Mouse (Mus musculus) embryo, embryonic 10.5 days (tissue): ENCODE results near the gene Ncaph2.

Experiments
- DNase-seq: peaks from one replicate; pipeline ENCODE4 v3.0.0-alpha.2; 2015; ENCODE audit warnings: low spot score

The Ncaph2 gene

DNA sequence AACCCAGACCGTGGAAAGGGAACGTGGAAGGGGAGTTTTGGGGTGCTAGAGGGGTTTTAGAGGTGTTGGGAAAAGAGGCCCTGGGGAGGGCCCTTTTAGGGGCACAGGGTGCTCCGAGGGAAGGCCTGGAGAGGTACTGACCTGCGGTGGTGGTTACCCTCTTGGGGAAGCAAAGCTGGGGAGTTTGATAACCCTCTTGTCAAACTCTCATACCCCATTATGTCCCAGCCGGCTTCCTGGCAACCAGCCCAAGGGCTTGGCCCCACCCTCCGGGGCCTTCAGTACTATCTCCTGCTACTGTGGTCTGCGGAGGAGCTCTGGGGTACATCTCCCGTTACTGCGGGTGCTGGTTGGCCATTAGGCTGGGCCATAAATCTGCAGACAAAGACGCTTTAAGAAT lies 23.9 kb downstream of the Ncaph2 start:
- peak; percentile 15 for DNase-seq

GRCm38 (mm10) chr15:89384617-89385016 lies 29.1 kb downstream of the Ncaph2 start, which contains the start of gene Klhdc7b:
Klhdc7b (plus strand) TSS chr15:89384917.
- DNase-seq, result no peak

- DNase-seq, result no peak
Measured at GRCm38 (mm10) chr15:89387127-89387526, 31.6 kb downstream of the Ncaph2 start.

GRCm38 (mm10) chr15:89390081-89390480 lies 34.6 kb downstream of the Ncaph2 start:
- no peak for DNase-seq

DNA sequence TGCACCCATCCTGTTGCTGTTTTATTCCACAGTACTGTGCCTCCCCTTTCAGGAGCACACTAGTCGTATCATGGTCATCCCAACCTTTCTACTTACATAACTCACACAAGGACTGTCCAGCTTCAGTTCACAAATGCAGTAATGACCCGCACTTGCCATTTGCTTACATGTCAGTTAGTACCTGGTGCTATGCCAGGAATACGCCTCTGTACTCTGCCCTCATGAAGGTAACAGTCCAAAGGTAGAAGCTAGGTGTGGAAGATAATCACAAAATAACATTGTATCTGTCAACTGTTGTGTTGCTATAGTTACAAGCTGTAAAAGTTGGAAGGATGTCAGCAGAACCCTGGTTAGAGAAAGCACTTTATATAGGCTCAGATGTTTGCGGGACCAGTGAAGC lies 41.4 kb downstream of the Ncaph2 start:
- no peak for DNase-seq

GRCm38 (mm10) chr15:89398146-89398545 lies 42.6 kb downstream of the Ncaph2 start:
- no peak for DNase-seq

- DNase-seq, result no peak
Measured at GRCm38 (mm10) chr15:89399716-89400115, 44.2 kb downstream of the Ncaph2 start.

- DNase-seq, result no peak
Measured at GRCm38 (mm10) chr15:89402471-89402870, 47.0 kb downstream of the Ncaph2 start.

GRCm38 (mm10) chr15:89404831-89405623 lies 49.5 kb downstream of the Ncaph2 start:
- no peak for DNase-seq

GRCm38 (mm10) chr15:89406691-89407090 lies 51.2 kb downstream of the Ncaph2 start:
- no peak for DNase-seq

DNA sequence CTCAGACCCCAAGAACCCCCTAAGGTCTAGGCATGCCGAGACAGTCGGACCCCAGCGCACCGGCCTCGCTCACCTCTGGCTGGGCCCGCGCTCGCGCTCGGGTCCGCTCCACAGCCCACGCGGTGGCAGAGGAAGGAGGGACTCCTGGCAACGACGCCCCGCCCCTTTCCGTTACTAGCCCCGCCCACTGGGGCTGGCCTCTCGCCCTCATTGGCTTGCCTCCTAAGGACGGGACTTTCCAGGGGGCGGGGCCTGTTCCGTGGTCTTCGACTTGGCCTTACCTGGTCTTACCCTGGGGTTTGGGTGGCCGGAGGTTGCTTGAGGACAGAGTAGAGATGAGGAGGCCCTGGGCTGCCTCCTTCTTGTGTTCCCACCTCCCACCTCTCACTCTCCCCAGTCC lies 54.6 kb downstream of the Ncaph2 start, which contains the start of gene Syce3:
Syce3 (minus strand) TSS at position 386 of the 400 bp plus-strand sequence.
- DNase-seq, result no peak

DNA sequence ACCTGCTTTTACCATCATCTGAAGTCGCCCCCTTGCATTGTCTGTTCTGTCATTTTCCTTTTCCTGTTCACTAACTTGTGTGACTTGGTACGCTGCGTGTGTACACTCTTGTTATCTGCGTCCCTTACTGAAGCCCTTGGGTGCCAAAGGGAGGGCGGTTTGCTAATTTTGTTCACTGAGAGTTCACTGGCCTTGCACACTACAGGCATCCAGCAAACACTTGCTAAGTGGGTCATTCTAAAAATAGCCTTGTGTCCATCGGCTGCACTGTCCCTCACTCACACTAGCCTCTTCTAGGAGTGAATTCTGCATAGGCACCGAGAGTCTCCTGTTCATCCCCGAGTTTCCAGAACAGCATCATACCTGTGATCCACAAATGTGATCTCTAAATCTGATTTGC lies 59.8 kb downstream of the Ncaph2 start:
- no peak for DNase-seq

DNA sequence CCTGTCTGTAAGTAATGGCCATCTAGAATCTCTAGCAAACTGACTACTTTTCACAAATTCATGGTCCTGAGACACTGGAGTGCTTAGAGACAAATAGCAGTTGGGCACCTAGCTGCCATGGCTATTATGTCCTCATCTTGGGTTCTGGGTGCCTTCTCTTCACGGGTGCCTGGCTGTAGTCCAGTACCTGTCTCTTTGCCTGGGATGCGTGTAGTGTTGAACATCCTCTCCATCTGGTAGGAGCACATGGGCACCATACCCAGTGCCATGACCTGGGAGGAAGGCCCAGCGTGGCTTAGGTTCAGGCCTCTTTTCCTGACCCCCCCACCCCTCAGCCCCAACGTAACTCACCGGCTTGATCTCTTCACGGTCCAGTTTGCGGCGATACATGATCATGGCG lies 66.4 kb downstream of the Ncaph2 start:
- no peak for DNase-seq
